14 mouse cellular contexts compared by ENCODE assay signal in the genomic region with DNA sequence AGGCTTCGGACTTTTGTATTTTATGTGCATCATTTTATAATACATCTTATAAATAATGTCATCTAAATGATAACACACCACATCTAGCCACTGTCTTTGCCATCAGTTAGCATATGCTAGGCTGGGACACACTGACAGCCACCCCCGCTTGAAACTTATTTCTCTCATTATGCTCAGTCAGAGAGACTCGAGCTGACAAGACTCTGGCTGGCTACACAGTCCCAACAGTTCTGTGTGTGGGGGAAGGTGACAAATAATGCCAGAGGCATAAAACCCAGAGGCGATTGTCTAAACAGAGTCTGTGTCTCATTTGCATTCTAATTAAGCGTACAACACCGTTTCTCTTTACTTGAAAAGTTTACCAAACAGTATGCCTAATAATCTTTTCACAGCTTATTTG. TPM values are rescaled to one million over a fixed set of nuclear protein-coding genes. Genes with fewer than 3 reads are reported as not detected.
DNase-seq lines count a peak whose midpoint lies in the region; TF ChIP-seq lines count a peak whose summit lies in the region.
"Had no signal": no experiment of that assay in that cellular context is flagged by ENCODE, and none has a peak within 500 bp of the region (broad histone marks: within the 10 kb centered on the region; RNA-seq: fewer than 3 reads in every experiment).

No protein-coding gene starts in this region.

- TF ChIP-seq CTCF in layer of hippocampus, adult 2 months (conservative IDR thresholded peaks at IDR 0.05): no peak

- peak; percentile 36 to 72 for DNase-seq in layer of hippocampus, adult 2 months (ENCODE audit: low spot score in 2 of 2)
- DNase-seq in layer of hippocampus, postnatal 25 days (ENCODE audit: extremely low spot score in 1 of 2, low spot score in 1 of 2): no peak
- DNase-seq in right cerebral cortex, postnatal 36 days (ENCODE audit: low spot score in 2 of 2): peak; percentile 31 to 59
- DNase-seq in right cerebral cortex, postnatal 14 days: no peak
- DNase-seq in layer of hippocampus, adult 9-11 months: peak; percentile 64
- no peak for DNase-seq in adrenal gland, adult 8-10 months
- no peak for DNase-seq in kidney, adult 18-20 months
- DNase-seq: cerebellum, postnatal 14 days; thymus, adult 18-20 months had no signal

- no peak overlapping the region for H3K4me3 ChIP-seq in layer of hippocampus, adult 2 months
- H3K4me3 ChIP-seq: hindbrain, embryonic 13.5 days; kidney, embryonic 15.5 days; limb, embryonic 13.5 days had no signal

- H3K27ac ChIP-seq in layer of hippocampus, adult 2 months: no peak overlapping the region
- H3K27ac ChIP-seq: hindbrain, embryonic 13.5 days; kidney, embryonic 15.5 days; limb, embryonic 13.5 days; liver, embryonic 14.5 days had no signal

RNA-seq across cellular contexts. Expression of gene Rxfp1, which starts 7.4 kb away (rescaled TPM):
- total RNA-seq in layer of hippocampus, adult 2 months (2021): 1 to 10 TPM; 8.7 to 8.8 TPM
- total RNA-seq in layer of hippocampus, postnatal 25 days (2021): 10 to 100 TPM in 1 of 2 experiments, 1 to 10 TPM in 1; 6.8 to 12.0 TPM
- total RNA-seq in adrenal gland, adult 8-10 months (2022): under 1 TPM in 1 of 4 experiments, not detected in 3; 0.07 TPM
- total RNA-seq: megakaryocyte progenitor cell, adult 5-6 weeks had no signal

Comparison
In these comparisons a context has a peak if more than half of its experiments do, and no peak if none do; other contexts are left out.
1. DNase-seq: peak in layer of hippocampus, adult 2 months (2 of 2), right cerebral cortex, postnatal 36 days (2 of 2) and layer of hippocampus, adult 9-11 months (single experiment); none in layer of hippocampus, postnatal 25 days (0 of 2), right cerebral cortex, postnatal 14 days (single experiment), adrenal gland, adult 8-10 months (single experiment) and kidney, adult 18-20 months (single experiment).
2. RNA of gene Rxfp1, which starts 7.4 kb away (total RNA-seq): 6.8 to 12.0 TPM in layer of hippocampus, postnatal 25 days and 8.7 to 8.8 TPM in layer of hippocampus, adult 2 months; 0.07 TPM in adrenal gland, adult 8-10 months; every median in the first group is over 4 times any median in the second.